Mouse (Mus musculus): ENCODE results near the gene Ppm1h.

DNA sequence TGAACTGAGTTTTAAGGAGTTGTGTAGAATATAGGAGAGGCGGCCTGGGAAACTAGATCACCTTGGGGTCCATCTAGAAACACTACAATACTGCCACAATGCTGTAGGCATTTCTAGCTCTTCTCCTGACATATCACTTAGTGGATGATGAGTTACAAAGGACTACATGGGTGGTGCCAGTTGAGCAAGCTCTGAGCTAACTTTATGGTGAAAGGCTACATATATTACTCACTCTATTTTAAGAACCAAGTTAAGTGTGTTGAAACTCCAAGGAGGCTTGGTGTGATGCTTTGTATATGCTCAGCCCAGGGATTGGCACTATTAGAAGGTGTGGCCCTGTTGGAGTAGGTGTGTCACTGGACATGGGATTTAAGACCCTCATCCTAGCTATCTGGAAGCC, 26.0 kb upstream of the Ppm1h start:
- TF ChIP-seq POLR2A (IDR thresholded peaks at IDR 0.05; ENCODE audit: low read depth, low read length), result no peak
- TF ChIP-seq EP300 (IDR thresholded peaks at IDR 0.05; ENCODE audit: low read length), result no peak
